ENCODE assay signal across 10 mouse cellular contexts in genomic region chr2:130597601-130598010, GRCm38 (mm10). TPM values are rescaled to one million over a fixed set of nuclear protein-coding genes. Genes with fewer than 3 reads are reported as not detected.
DNase-seq lines count a peak whose midpoint lies in the region; ATAC-seq lines count a peak whose summit lies in the region.
"Had no signal": no experiment of that assay in that cellular context is flagged by ENCODE, and none has a peak within 500 bp of the region (broad histone marks: within the 10 kb centered on the region; RNA-seq: fewer than 3 reads in every experiment).

No protein-coding gene starts in this region.

- no peak overlapping the region for H3K4me2 ChIP-seq in hindbrain, embryonic 15.5 days
- no peak overlapping the region for H3K4me2 ChIP-seq in hindbrain, embryonic 12.5 days (replicated peaks)
- H3K4me2 ChIP-seq: embryonic facial prominence, embryonic 12.5 days had no signal

- peak; percentile 24 for DNase-seq in CD4-positive helper T cell, adult 2 months (ENCODE audit: low read depth, low spot score)
- DNase-seq in NIH3T3 (ENCODE audit: low read depth), result peak; percentile 69
- peak; percentile 36 for DNase-seq in induced T-regulatory cell, adult 2 months (ENCODE audit: low read depth)
- DNase-seq in spleen, postnatal 36 days (ENCODE audit: low spot score in 2 of 2), result no peak
- DNase-seq in yolk sac, embryonic 10.5 days (ENCODE audit: low spot score), result no peak

- H3K9ac ChIP-seq in hindbrain, embryonic 15.5 days, result no peak overlapping the region
- H3K9ac ChIP-seq in hindbrain, embryonic 12.5 days, result no peak overlapping the region
- H3K9ac ChIP-seq: embryonic facial prominence, embryonic 12.5 days had no signal

- 11% methylated on average over 1 of the region's 1 CpGs for WGBS in hindbrain, embryonic 15.5 days
- WGBS in hindbrain, embryonic 12.5 days, result 26% methylated on average over 1 of the region's 1 CpGs

- peaks cover 53% of the 10 kb centered on the region for H3K36me3 ChIP-seq in hindbrain, embryonic 15.5 days
- peaks cover 60% of the 10 kb centered on the region for H3K36me3 ChIP-seq in hindbrain, embryonic 12.5 days

- no peaks in the 10 kb centered on the region for H3K27me3 ChIP-seq in hindbrain, embryonic 15.5 days
- no peaks in the 10 kb centered on the region for H3K27me3 ChIP-seq in hindbrain, embryonic 12.5 days
- H3K27me3 ChIP-seq: embryonic facial prominence, embryonic 12.5 days had no signal

- H3K4me1 ChIP-seq in hindbrain, embryonic 15.5 days (replicated peaks), result no peaks in the 10 kb centered on the region
- no peaks in the 10 kb centered on the region for H3K4me1 ChIP-seq in hindbrain, embryonic 12.5 days
- H3K4me1 ChIP-seq: embryonic facial prominence, embryonic 12.5 days had no signal

- no peak overlapping the region for H3K27ac ChIP-seq in hindbrain, embryonic 15.5 days (replicated peaks)
- no peak overlapping the region for H3K27ac ChIP-seq in hindbrain, embryonic 12.5 days
- H3K27ac ChIP-seq: embryonic facial prominence, embryonic 12.5 days had no signal

- no peaks in the 10 kb centered on the region for H3K9me3 ChIP-seq in hindbrain, embryonic 15.5 days
- H3K9me3 ChIP-seq in hindbrain, embryonic 12.5 days (replicated peaks), result no peaks in the 10 kb centered on the region
- H3K9me3 ChIP-seq: embryonic facial prominence, embryonic 12.5 days had no signal

- H3K4me3 ChIP-seq in hindbrain, embryonic 15.5 days, result no peak overlapping the region
- no peak overlapping the region for H3K4me3 ChIP-seq in hindbrain, embryonic 12.5 days
- H3K4me3 ChIP-seq: embryonic facial prominence, embryonic 12.5 days had no signal

- ATAC-seq in hindbrain, embryonic 15.5 days (ENCODE audit: low FRiP score, low read depth), result peak; percentile 54; the same call in 1 of the 2 replicates
- ATAC-seq in hindbrain, embryonic 12.5 days (ENCODE audit: low FRiP score), result no peak
- 0 out of 2 replicates have a peak, but pooled peaks have one; percentile 38 for ATAC-seq in megakaryocyte, adult 5-6 weeks (ENCODE audit: poor library complexity, severe bottlenecking)

RNA-seq across cellular contexts. Expression of gene Avp, which starts 15.3 kb away (rescaled TPM):
- not detected in 2 replicates for polyA plus RNA-seq in hindbrain, embryonic 15.5 days (2015; fragmentation: Nextera tagmentation; extraction: Ambion mirVana)
- polyA plus RNA-seq in hindbrain, embryonic 12.5 days (2016; fragmentation: Nextera tagmentation; extraction: Ambion mirVana), result not detected in 2 replicates
- not detected in 2 replicates for total RNA-seq in megakaryocyte, adult 5-6 weeks (2015)
- not detected in 2 replicates for total RNA-seq in megakaryocyte, adult 5-6 weeks (2017)
- polyA plus RNA-seq: embryonic facial prominence, embryonic 12.5 days had no signal

RNA-seq across cellular contexts. Expression of gene Oxt, which starts 21.6 kb away (rescaled TPM):
- 0.42 TPM in 1 of 2 replicates, not detected in the other for polyA plus RNA-seq in hindbrain, embryonic 15.5 days (2015; fragmentation: Nextera tagmentation; extraction: Ambion mirVana)
- polyA plus RNA-seq in hindbrain, embryonic 12.5 days (2016; fragmentation: Nextera tagmentation; extraction: Ambion mirVana), result not detected in 2 replicates
- total RNA-seq in megakaryocyte, adult 5-6 weeks (2015), result not detected in 2 replicates
- not detected in 2 replicates for total RNA-seq in megakaryocyte, adult 5-6 weeks (2017)
- total RNA-seq: left cerebral cortex, adult 18-20 months had no signal
- polyA plus RNA-seq: embryonic facial prominence, embryonic 12.5 days had no signal

RNA-seq across cellular contexts. Expression of gene Fastkd5, which starts 32.2 kb away (rescaled TPM):
- 9.5 and 11.4 TPM in 2 replicates for polyA plus RNA-seq in hindbrain, embryonic 15.5 days (2015; fragmentation: Nextera tagmentation; extraction: Ambion mirVana)
- 16.9 and 17.1 TPM in 2 replicates for polyA plus RNA-seq in hindbrain, embryonic 12.5 days (2016; fragmentation: Nextera tagmentation; extraction: Ambion mirVana)
- total RNA-seq in megakaryocyte, adult 5-6 weeks (2015), result 11.0 and 12.4 TPM in 2 replicates
- total RNA-seq in megakaryocyte, adult 5-6 weeks (2017), result 11.9 and 12.4 TPM in 2 replicates

RNA-seq across cellular contexts. Expression of gene Ubox5, which starts 32.2 kb away (rescaled TPM):
- polyA plus RNA-seq in hindbrain, embryonic 15.5 days (2015; fragmentation: Nextera tagmentation; extraction: Ambion mirVana), result 9.0 and 10.0 TPM in 2 replicates
- polyA plus RNA-seq in hindbrain, embryonic 12.5 days (2016; fragmentation: Nextera tagmentation; extraction: Ambion mirVana), result 13.9 and 14.3 TPM in 2 replicates
- 3.7 and 4.1 TPM in 2 replicates for total RNA-seq in megakaryocyte, adult 5-6 weeks (2015)
- 4.4 and 10.2 TPM in 2 replicates for total RNA-seq in megakaryocyte, adult 5-6 weeks (2017)

RNA-seq across cellular contexts. Expression of gene Mrps26, which starts 34.1 kb away (rescaled TPM):
- polyA plus RNA-seq in hindbrain, embryonic 15.5 days (2015; fragmentation: Nextera tagmentation; extraction: Ambion mirVana), result 100 and 106 TPM in 2 replicates
- polyA plus RNA-seq in hindbrain, embryonic 12.5 days (2016; fragmentation: Nextera tagmentation; extraction: Ambion mirVana), result 70.7 and 73.3 TPM in 2 replicates
- 39.5 and 42.2 TPM in 2 replicates for total RNA-seq in megakaryocyte, adult 5-6 weeks (2015)
- 34.3 and 35.4 TPM in 2 replicates for total RNA-seq in megakaryocyte, adult 5-6 weeks (2017)

Comparison
In these comparisons a context has a peak if more than half of its experiments do, and no peak if none do; other contexts are left out.
1. DNase-seq: peak in CD4-positive helper T cell, adult 2 months (single experiment), NIH3T3 (single experiment) and induced T-regulatory cell, adult 2 months (single experiment); none in spleen, postnatal 36 days (0 of 2) and yolk sac, embryonic 10.5 days (single experiment).